Mouse (Mus musculus): ENCODE measurements at regions not wholly inside any gene's neighbourhood (a gene's known extent, or its start where the extent isn't known, plus 50 kb on each side); places are given as distances from the start of the nearest gene placed in this dataset.

DNA sequence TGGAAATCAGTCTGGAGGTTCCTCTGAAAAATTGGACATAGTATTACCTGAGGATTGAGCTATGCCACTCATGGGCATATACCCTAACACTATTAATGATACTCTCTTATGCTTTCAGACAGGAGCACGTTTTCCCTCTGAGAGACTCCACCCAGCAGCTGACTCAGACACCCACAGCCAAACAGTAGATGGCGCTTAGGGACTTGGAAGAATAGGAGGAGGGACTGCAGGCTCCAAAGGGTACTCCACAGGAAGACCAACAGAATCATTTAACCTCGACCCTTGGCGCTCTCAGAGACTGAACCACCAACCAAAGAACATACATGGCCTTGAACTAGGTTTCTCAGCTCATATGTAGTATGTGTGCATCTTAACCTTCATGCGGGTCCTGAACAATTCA is 216.0 kb upstream of the Fut9 start:
- no peak for DNase-seq

DNA sequence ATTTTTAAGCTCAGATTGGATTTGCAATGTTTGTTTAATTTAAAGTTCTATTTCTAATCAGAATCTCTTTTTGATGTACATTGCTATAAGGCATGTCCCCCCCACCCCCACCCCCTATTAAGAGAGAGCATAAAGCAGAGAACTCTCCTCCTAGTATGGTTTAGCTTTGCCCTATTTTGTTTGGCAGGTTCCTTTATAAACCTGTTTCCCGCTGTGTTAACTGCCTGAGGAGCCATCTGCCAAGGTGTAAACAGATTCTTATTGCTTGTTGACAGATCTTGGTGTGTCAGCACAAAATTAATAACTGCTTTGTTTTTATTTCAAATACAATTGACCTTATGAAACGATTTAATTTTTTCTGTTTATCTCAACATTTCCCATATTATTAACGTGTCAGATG is 200.3 kb upstream of the Fut9 start:
- DNase-seq: no peak

DNA sequence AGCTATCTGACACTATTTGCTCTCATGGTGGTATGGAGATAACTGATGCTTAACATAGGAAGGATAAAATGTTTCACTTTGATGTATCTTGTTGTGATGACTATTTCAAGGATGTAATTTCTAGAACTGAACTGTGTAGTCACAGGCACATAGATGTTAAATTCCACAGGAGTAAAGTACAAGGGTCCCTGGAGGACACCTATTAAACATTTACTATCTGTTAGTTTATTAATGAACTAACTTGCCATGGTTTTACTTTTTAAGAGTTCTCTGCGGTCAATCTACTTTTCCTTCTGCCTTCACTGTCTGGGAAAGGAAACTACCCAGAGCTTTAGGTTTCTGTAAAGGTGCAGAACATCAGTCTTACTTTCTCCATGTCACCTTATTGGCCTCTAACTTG is 198.5 kb upstream of the Fut9 start:
- DNase-seq: no peak

DNA sequence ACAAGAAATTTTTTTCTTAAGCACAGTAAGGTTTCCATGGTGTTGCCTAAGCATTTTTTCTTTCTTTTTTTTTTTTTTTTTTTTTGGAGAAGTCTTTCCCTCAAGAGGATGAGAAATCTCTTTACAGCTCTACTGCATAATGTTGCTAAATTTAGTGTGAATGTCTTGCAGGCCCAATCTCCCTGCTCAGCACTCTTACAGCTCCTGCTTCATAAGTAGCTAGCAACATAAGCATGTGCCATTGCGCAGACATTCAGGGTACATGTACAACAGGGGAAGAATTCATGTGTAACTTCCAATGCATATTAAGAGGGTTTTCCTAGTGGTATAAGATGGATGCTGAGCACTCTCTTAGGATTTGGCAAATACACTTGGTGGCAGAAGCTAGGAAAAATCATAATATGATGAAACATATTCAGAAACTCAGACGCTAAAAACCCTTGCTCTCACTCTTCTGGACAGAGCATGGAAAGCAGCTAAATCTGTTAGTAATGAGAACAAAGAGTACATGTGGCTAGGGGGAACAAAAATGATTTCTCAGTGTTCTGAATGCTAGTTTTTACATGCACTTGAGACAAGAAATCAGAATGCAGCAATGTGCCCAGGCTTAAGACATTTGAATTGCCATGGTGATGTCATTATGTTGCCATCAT is 155.8 kb upstream of the Fut9 start:
- peak; percentile 7 for DNase-seq

GRCm38 (mm10) chr4:25932546-25932945 is 132.5 kb upstream of the Fut9 start:
- DNase-seq: no peak

GRCm38 (mm10) chr4:25895381-25895980 is 95.4 kb upstream of the Fut9 start:
- DNase-seq: no peak

- DNase-seq: no peak
These were observed 92.0 kb upstream of the Fut9 start for GRCm38 (mm10) chr4:25891888-25892661.
